Mouse (Mus musculus) hindbrain, embryonic 13.5 days (tissue): Measurements from ENCODE around the gene Gm9195. TPM values are rescaled to one million over a fixed set of nuclear protein-coding genes. Genes with fewer than 3 reads are reported as not detected.

Experiments
- ATAC-seq: fragments of 200-750 bp; cut with Nextera tagmentation; 2 replicates; pipeline ENCODE4 v1.8.0; 2017; ENCODE audit warnings: moderate TSS enrichment; ENCODE audit not compliant: low FRiP score
- H3K27ac ChIP-seq: fragments of 300-500 bp; sonication (generic); 2 replicates; pipeline ENCODE4 v1.5.1; 2015; ENCODE audit warnings: inconsistent platforms, mild to moderate bottlenecking, moderate library complexity
- H3K27me3 ChIP-seq: fragments of 300-500 bp; sonication (generic); 2 replicates; pipeline ENCODE4 v1.6.1; 2015; ENCODE audit warnings: mild to moderate bottlenecking, inconsistent platforms
- H3K36me3 ChIP-seq: fragments of 300-500 bp; sonication (generic); 2 replicates; pipeline ENCODE4 v1.6.1; 2015; ENCODE audit warnings: mild to moderate bottlenecking, inconsistent platforms
- H3K4me1 ChIP-seq: fragments of 300-500 bp; sonication (generic); replicated peaks from 2 replicates; pipeline ENCODE4 v1.6.1; 2015; ENCODE audit warnings: inconsistent platforms
- H3K4me2 ChIP-seq: fragments of 300-500 bp; sonication (generic); 2 replicates; pipeline ENCODE4 v1.6.1; 2015; ENCODE audit warnings: inconsistent platforms, mild to moderate bottlenecking, moderate library complexity
- H3K4me3 ChIP-seq: fragments of 300-500 bp; sonication (generic); 2 replicates; pipeline ENCODE4 v1.5.1; 2015; ENCODE audit warnings: mild to moderate bottlenecking, inconsistent platforms
- H3K9ac ChIP-seq: fragments of 300-500 bp; sonication (generic); 2 replicates; pipeline ENCODE4 v1.6.1; 2015; ENCODE audit warnings: mild to moderate bottlenecking, inconsistent platforms
- H3K9me3 ChIP-seq: fragments of 300-500 bp; sonication (generic); 2 replicates; pipeline ENCODE4 v1.6.1; 2016; ENCODE audit warnings: inconsistent platforms
- WGBS: fragments of 180-500 bp; shearing (Covaris S2); methylation state at CpG from one replicate; pipeline ENCODE4 v1.1.7; 2015; 5-methylcytosine and 5-hydroxymethylcytosine counted together
- polyA plus RNA-seq: library from polyadenylated mRNA; unstranded; fragments of >200 nt; fragmentation: Nextera tagmentation; extraction: Ambion mirVana; gene quantifications from 2 replicates; pipeline ENCODE4 v1.2.1, GENCODE M21; 2015

The Gm9195 gene
- not detected in 2 replicates for polyA plus RNA-seq

DNA sequence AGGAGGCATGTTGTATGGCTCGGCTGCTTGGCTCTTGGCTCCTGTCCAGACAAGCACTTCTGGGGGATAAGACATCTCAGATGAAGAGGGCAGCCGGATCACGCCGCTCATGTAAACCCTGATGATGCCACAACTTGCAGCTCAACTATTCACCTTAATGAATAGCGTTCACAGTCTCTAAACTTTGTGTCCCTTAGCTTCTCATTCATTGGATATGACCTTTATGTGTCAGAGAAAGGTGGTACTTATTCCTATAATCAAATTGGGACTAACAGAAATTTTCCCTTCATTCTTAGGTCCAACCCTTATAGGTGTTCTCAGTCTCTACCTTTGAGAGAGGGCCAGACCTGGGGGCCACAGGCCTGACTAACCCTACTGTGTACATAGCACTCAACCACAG lies at the start of gene Gm9195:
Gm9195 (minus strand) TSS at position 101 of the 400 bp plus-strand sequence.
- H3K9me3 ChIP-seq, result no peaks in the 10 kb centered on the region
- no peaks in the 10 kb centered on the region for H3K4me1 ChIP-seq
- no peaks in the 10 kb centered on the region for H3K27me3 ChIP-seq
- H3K4me2 ChIP-seq, result no peak within 1 kb of the TSS
- no peak within 1 kb of the TSS for H3K27ac ChIP-seq
- H3K4me3 ChIP-seq, result no peak within 1 kb of the TSS
- ATAC-seq, result no peak
- no peaks in the 10 kb centered on the region for H3K36me3 ChIP-seq
- WGBS, result 81% methylated on average over 5 of the region's 5 CpGs
- no peak within 1 kb of the TSS for H3K9ac ChIP-seq

DNA sequence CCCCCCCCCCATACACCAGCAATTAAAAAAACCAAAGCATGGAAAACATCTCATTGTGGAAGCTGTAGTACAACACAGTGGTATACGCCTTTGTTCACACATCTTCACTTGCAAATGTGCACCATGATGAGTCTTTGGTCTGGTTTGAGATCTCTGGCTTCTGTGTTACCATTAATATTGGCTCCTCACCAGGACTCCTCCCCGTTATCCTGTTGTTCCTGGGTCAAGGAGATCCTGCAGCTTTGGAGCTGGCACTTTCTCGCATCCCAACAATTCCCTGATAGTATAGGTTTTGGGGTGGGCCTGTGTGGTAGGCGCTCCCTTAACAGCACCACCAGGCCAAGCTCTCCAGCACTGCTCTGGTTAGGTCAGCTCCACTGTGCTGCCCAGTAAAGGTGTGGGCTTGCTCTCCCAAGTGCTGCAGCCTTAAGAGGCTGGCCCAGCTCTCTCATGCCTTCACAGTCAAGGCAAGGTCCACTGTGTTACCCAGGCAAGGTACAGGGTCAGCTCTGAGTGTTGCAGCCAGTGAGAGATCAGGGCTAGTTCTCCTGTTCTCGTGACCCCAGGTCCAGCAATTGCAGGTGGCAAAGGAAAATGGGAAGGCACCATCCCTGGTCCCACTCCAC lies 44.9 kb upstream of the Gm9195 start:
- Histone ChIP-seq H3K4me1 (peaks cover 14% of the 10 kb centered on the region), H3K9me3 (no peaks in the 10 kb centered on the region), H3K27ac (no peak overlapping the region), H3K27me3 (peaks cover 26% of the 10 kb centered on the region), H3K9ac (no peak overlapping the region), H3K4me3 (no peak overlapping the region), H3K36me3 (peaks cover 28% of the 10 kb centered on the region), H3K4me2 (no peak overlapping the region)
- 86% methylated on average over 5 of the region's 5 CpGs for WGBS
- ATAC-seq, result no peak

DNA sequence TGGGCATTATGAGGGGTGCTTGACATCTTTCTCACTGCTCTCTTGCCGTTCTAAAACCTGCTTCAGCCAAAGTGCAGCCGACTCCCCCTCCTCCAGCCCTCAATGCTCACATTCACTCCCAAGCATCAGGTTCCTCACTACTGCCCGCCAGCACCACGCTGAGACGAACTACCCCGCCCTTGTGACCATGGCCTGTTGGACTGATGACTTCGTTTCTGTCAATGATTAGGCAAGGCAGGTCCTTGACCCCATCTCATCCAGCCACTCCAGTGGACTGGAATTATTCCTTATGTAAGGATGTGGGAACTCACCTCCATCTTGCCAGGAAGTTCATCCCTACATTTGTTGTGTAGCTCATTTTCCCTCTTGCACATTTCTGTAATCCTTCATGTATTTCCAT lies 42.2 kb upstream of the Gm9195 start:
- Histone ChIP-seq H3K36me3 (peaks cover 7% of the 10 kb centered on the region), H3K4me2 (no peak overlapping the region), H3K4me1 (peaks cover 14% of the 10 kb centered on the region), H3K9me3 (no peaks in the 10 kb centered on the region), H3K27me3 (peaks cover 42% of the 10 kb centered on the region), H3K4me3 (no peak overlapping the region), H3K9ac (no peak overlapping the region), H3K27ac (no peak overlapping the region)
- 85% methylated on average over 7 of the region's 7 CpGs for WGBS
- no peak for ATAC-seq

DNA sequence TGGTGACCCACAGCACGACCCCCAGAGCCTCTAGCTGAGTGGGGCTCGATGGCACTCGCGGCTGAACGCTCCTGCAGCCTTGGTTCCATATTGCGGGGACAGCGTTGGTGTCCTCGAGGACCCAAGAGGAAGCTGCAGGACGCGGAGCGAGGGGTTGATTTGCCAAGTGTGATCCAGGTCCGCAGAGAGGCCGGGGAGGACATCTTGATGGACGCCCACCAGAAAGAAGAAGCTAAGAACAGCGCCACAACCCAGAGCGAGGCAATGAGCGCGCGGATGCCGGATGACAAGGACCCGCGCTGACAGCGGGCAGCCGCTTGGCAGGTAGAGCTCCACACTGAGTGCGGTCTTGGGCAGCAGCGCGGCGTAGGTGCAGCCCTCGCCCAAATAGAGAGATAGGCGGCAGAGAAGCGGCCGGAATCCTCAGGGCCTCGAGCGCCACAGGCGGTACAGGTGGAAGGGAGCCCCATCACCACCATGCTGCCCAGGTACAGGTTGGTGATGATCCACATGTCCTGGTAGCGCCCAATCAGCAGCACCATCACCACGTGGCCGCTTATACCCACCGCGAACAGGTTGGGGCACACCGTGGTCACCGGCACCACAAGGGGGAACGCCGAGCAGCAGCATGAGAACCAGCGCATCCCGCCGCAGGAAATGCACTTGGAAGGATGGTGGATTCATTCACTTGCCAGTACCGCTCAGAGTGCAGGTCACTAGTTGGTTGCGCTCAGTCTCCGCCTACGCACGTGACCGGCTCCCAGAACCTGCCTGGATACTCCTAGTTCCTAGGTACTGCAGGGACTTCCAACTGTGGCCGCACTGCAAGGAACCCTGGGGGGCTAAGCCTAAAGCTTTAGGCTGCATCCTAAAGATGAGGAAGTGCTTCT lies 40.6 kb upstream of the Gm9195 start:
- Histone ChIP-seq H3K4me1 (peaks cover 14% of the 10 kb centered on the region), H3K9me3 (no peaks in the 10 kb centered on the region), H3K4me3 (peak overlapping the region; percentile 53), H3K9ac (peak overlapping the region; percentile 70), H3K36me3 (peaks cover 4% of the 10 kb centered on the region; the same call in 1 of the 2 replicates), H3K27ac (no peak overlapping the region), H3K4me2 (peak overlapping the region; percentile 91), H3K27me3 (peaks cover 42% of the 10 kb centered on the region)
- 3% methylated on average over 54 of the region's 54 CpGs for WGBS
- peak; percentile 91 for ATAC-seq

DNA sequence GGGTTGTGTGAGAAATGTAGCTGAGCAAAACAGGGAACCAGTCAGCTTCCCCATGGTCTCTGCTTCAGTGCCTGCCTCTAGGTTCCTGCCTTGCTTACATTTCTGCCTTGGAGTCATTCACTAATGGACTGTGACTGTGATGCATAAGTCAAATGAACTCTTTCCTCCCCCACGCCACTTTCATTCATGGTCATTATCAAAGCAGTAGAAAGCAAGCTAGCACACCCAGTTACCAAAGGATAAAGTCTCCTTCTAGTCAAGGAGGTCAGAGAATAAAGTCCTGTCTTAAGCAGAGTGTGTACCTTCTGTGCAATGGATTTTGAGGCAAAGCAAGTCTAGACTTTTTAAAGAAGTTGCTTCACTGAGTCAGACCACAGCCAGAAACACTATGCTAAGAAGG lies 35.5 kb upstream of the Gm9195 start:
- no peak for ATAC-seq
- H3K4me1 ChIP-seq, result peaks cover 6% of the 10 kb centered on the region
- no peak overlapping the region for H3K9ac ChIP-seq
- H3K36me3 ChIP-seq, result no peaks in the 10 kb centered on the region
- 54% methylated on average over 1 of the region's 1 CpGs for WGBS
- H3K4me3 ChIP-seq, result no peak overlapping the region
- no peaks in the 10 kb centered on the region for H3K9me3 ChIP-seq
- no peak overlapping the region for H3K4me2 ChIP-seq
- peaks cover 23% of the 10 kb centered on the region for H3K27me3 ChIP-seq
- no peak overlapping the region for H3K27ac ChIP-seq

DNA sequence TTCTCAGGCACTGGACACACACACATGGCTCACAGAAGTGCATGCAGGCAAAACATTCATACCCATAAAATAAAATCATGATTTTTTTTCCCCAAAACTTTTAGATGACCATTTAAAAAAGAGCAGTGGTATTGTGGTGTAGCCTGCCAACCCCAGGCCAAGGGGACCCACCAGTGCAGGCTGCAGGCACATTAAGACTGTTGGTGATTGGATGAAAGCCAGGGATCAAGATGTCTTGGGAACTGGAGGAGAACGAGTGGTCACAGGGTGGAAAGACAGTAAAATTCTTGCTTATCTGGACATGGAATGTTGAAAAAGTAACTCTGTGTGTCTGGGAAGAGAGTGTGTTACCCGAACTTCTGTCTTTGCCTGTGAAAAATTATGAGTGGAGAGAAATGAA lies 27.9 kb upstream of the Gm9195 start:
- Histone ChIP-seq H3K4me2 (no peak overlapping the region), H3K4me3 (no peak overlapping the region), H3K9me3 (no peaks in the 10 kb centered on the region), H3K27ac (no peak overlapping the region), H3K36me3 (no peaks in the 10 kb centered on the region), H3K4me1 (no peaks in the 10 kb centered on the region), H3K9ac (no peak overlapping the region), H3K27me3 (no peaks in the 10 kb centered on the region)
- ATAC-seq, result no peak
- WGBS, result 71% methylated on average over 2 of the region's 2 CpGs

DNA sequence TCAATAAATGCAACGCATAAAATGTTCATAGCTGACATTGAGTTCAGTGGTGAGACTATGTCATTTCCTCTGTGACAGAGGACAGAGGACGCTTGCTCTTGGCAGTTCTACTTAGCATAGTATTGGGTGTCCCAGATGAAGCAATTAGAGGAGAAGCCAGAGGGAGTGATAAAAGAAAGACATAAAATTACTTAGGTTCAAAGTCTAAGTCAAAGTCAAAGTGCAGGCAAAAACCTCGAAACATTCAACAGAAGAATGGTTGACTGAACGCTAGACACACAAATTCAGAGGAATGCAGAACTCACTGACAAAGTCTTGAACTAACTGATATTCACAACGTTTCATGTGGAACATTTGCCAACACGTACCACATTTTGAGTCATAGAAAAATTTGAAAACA lies 27.1 kb upstream of the Gm9195 start:
- Histone ChIP-seq H3K9ac (no peak overlapping the region), H3K27ac (no peak overlapping the region), H3K4me3 (no peak overlapping the region), H3K36me3 (no peaks in the 10 kb centered on the region), H3K27me3 (no peaks in the 10 kb centered on the region), H3K9me3 (no peaks in the 10 kb centered on the region), H3K4me1 (no peaks in the 10 kb centered on the region), H3K4me2 (no peak overlapping the region)
- 86% methylated on average over 6 of the region's 6 CpGs for WGBS
- ATAC-seq, result no peak

DNA sequence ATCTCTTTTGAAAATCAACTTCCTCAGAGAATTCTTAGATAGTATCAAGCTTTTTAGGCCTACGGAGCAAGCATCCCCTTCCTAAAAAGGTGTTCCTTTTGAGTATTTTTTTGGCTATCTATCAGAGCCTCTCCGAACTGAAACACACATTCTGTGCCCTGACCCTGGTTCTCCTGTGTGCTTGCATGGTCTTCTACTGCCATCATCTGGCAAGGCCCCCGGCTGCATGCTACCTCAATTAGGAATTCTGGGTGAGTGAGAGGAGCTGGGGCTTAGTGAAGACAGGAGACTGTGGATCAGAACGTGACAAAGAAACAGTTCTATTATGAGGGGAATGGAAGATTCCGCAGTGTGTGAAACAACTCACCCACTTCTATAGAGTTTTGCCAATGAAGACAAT lies 24.7 kb upstream of the Gm9195 start:
- Histone ChIP-seq H3K27me3 (no peaks in the 10 kb centered on the region), H3K27ac (no peak overlapping the region), H3K4me1 (no peaks in the 10 kb centered on the region), H3K4me2 (no peak overlapping the region), H3K4me3 (no peak overlapping the region), H3K9me3 (no peaks in the 10 kb centered on the region), H3K9ac (no peak overlapping the region), H3K36me3 (no peaks in the 10 kb centered on the region)
- 25% methylated on average over 5 of the region's 5 CpGs for WGBS
- ATAC-seq, result no peak

DNA sequence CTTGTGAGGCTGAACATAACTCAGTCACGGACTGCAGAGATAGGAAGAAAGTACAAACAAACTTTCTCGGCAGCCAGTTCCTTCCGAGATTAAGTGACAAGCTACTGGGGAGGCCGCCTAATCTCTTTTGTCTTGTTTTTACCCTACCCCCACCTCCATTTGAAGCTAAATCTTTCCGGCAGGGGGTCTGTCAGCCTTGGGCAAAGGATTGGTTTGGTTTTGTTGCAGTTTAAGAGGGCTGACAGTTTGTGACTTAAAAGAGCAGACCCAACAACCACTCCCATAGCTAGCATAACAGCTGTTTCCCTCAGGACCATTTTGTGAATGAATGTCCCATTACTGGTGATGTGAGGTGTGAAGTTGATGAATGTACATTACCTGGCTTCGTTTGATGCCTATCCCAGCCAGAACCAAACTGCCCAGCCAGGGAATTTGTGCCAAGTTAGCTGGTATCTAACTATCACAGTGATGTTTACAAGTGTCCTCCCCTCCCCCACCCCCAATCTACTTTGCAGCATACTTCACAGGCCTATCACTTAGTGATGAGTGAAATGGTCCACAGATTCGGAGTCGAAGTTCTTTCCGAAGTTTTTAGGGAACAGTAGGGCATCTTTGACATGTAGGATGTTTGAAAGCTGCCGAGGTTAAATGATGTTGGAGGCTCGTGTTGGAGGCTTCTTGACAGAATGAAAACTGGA lies 15.2 kb upstream of the Gm9195 start:
- peak overlapping the region; percentile 58; the same call in 1 of the 2 replicates for H3K9ac ChIP-seq
- ATAC-seq, result no peak
- no peaks in the 10 kb centered on the region for H3K36me3 ChIP-seq
- H3K4me1 ChIP-seq, result peaks cover 10% of the 10 kb centered on the region
- H3K4me2 ChIP-seq, result peak overlapping the region; percentile 51
- H3K4me3 ChIP-seq, result peak overlapping the region; percentile 22
- H3K27me3 ChIP-seq, result 0 out of 2 replicates have a peak, but pooled peaks cover 7% of the 10 kb centered on the region
- WGBS, result 20% methylated on average over 11 of the region's 11 CpGs
- no peaks in the 10 kb centered on the region for H3K9me3 ChIP-seq
- H3K27ac ChIP-seq, result no peak overlapping the region

DNA sequence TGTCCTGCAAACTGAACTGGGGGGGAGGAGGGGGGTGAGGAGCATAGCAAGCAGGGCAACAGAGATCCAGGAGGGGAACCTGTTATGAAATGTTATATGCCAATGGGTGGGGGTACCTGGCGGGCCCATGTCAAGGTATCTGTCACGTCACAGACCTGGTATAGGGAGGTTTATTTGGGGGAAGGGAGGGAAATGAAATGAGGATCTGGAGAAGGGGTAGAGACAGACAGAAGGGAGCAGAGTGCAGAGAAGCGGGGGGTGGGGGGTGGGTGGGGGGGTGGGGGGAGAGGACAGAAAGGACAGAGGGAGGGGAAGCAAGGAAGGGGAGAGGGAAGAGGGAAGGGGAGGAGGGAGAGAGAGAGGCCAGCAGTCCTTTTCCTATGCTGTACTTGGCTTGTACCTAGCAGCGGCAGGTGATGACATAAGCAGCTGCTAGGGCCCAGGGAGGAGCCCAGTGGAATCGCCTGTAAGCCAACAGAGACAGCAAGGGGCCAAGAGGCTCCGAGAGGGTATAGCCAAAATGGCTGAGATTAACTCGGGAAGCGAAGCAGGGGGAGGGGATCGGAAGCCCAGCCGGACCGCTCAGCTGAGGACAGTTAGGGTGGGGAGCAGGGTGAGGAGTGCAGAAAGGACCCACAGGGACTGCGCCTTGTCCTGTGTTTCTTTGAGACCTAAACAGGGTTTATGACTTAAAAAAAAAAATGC lies 14.5 kb upstream of the Gm9195 start:
- ATAC-seq, result peak; percentile 49; the same call in 1 of the 2 replicates

DNA sequence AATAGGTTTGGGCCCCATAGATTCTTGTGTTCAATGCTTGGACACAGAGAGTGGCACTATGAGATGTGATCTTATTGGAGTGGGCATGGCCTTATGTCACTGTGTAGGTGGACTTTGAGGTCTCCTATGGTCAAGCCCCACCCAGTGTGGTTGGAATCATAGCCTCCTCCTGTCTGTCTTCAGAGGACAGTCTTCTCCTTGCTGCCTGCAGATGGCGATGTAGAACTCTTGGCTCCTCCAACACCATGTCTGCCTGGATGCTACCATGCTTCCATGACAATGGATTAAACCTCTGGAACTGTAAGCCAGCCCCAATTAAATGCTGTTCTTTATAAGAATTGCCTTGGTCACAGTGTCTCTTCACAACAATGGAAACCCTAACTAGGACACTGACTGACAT lies 13.3 kb upstream of the Gm9195 start:
- peaks cover 10% of the 10 kb centered on the region for H3K4me1 ChIP-seq
- H3K9me3 ChIP-seq, result no peaks in the 10 kb centered on the region
- H3K4me3 ChIP-seq, result no peak overlapping the region
- no peak overlapping the region for H3K4me2 ChIP-seq
- H3K27ac ChIP-seq, result no peak overlapping the region
- no peaks in the 10 kb centered on the region for H3K36me3 ChIP-seq
- no peak for ATAC-seq
- 0 out of 2 replicates have a peak, but pooled peaks cover 7% of the 10 kb centered on the region for H3K27me3 ChIP-seq
- 87% methylated on average over 1 of the region's 1 CpGs for WGBS
- H3K9ac ChIP-seq, result no peak overlapping the region

More for the DNA sequence above, 14.5 kb upstream of the Gm9195 start:
- Histone ChIP-seq H3K9me3 (no peaks in the 10 kb centered on the region), H3K36me3 (no peaks in the 10 kb centered on the region), H3K27me3 (0 out of 2 replicates have a peak, but pooled peaks cover 7% of the 10 kb centered on the region), H3K4me1 (peaks cover 10% of the 10 kb centered on the region), H3K4me2 (peak overlapping the region; percentile 51), H3K4me3 (peak overlapping the region; percentile 22), H3K27ac (no peak overlapping the region), H3K9ac (peak overlapping the region; percentile 58; the same call in 1 of the 2 replicates)
- WGBS, result 10% methylated on average over 12 of the region's 12 CpGs
